Mouse (Mus musculus): ENCODE data around the gene Krt222. TPM values are rescaled to one million over a fixed set of nuclear protein-coding genes. Genes with fewer than 3 reads are reported as not detected.

The Krt222 gene
- total RNA-seq, 2 experiments from 2014 or later, result not detected

Other genes with a start within 250 kb of the Krt222 start
- gene Top2a, start 219.9 kb downstream of the Krt222 start, total RNA-seq (2014; fragmentation: Nextera tagmentation), result 363 and 371 TPM in 2 replicates
- gene Top2a, start 219.9 kb downstream of the Krt222 start, total RNA-seq (2017), result 444 and 492 TPM in 2 replicates
- 15.9 and 22.9 TPM in 2 replicates for gene Igfbp4, start 202.8 kb downstream of the Krt222 start, total RNA-seq (2014; fragmentation: Nextera tagmentation)
- gene Igfbp4, start 202.8 kb downstream of the Krt222 start, total RNA-seq (2017), result 23.5 and 68.2 TPM in 2 replicates
- not detected in 2 replicates for gene Tns4, start 154.8 kb downstream of the Krt222 start, total RNA-seq (2014; fragmentation: Nextera tagmentation)
- gene Tns4, start 154.8 kb downstream of the Krt222 start, total RNA-seq (2017), result not detected in 2 replicates
- 0.47 TPM in 1 of 2 replicates, not detected in the other for gene Ccr7, start 89.0 kb downstream of the Krt222 start, total RNA-seq (2014; fragmentation: Nextera tagmentation)
- not detected in 2 replicates for gene Ccr7, start 89.0 kb downstream of the Krt222 start, total RNA-seq (2017)
- gene Smarce1, start 13.1 kb downstream of the Krt222 start, total RNA-seq (2014; fragmentation: Nextera tagmentation), result 113 and 114 TPM in 2 replicates
- gene Smarce1, start 13.1 kb downstream of the Krt222 start, total RNA-seq (2017), result 223 and 323 TPM in 2 replicates
- not detected in 2 replicates for gene Krt24, start 41.2 kb upstream of the Krt222 start, total RNA-seq (2014; fragmentation: Nextera tagmentation)
- gene Krt24, start 41.2 kb upstream of the Krt222 start, total RNA-seq (2017), result not detected in 2 replicates
- gene Krt25, start 78.9 kb upstream of the Krt222 start, total RNA-seq (2014; fragmentation: Nextera tagmentation), result not detected in 2 replicates
- not detected in 2 replicates for gene Krt25, start 78.9 kb upstream of the Krt222 start, total RNA-seq (2017)
- not detected in 2 replicates for gene Krt26, start 93.9 kb upstream of the Krt222 start, total RNA-seq (2014; fragmentation: Nextera tagmentation)
- not detected in 2 replicates for gene Krt26, start 93.9 kb upstream of the Krt222 start, total RNA-seq (2017)
- gene Krt27, start 107.0 kb upstream of the Krt222 start, total RNA-seq (2014; fragmentation: Nextera tagmentation), result not detected in 2 replicates
- gene Krt27, start 107.0 kb upstream of the Krt222 start, total RNA-seq (2017), result not detected in 2 replicates
- not detected in 2 replicates for gene Krt28, start 130.8 kb upstream of the Krt222 start, total RNA-seq (2014; fragmentation: Nextera tagmentation)
- not detected in 2 replicates for gene Krt28, start 130.8 kb upstream of the Krt222 start, total RNA-seq (2017)
- gene Krt10, start 145.3 kb upstream of the Krt222 start, total RNA-seq (2014; fragmentation: Nextera tagmentation), result 0.59 and 4.9 TPM in 2 replicates
- gene Krt10, start 145.3 kb upstream of the Krt222 start, total RNA-seq (2017), result not detected in 2 replicates
- not detected in 2 replicates for gene Krt12, start 178.2 kb upstream of the Krt222 start, total RNA-seq (2014; fragmentation: Nextera tagmentation)
- not detected in 2 replicates for gene Krt12, start 178.2 kb upstream of the Krt222 start, total RNA-seq (2017)
- gene Krt20, start 194.1 kb upstream of the Krt222 start, total RNA-seq (2014; fragmentation: Nextera tagmentation), result not detected in 2 replicates
- gene Krt20, start 194.1 kb upstream of the Krt222 start, total RNA-seq (2017), result not detected in 2 replicates
- not detected in 2 replicates for gene Krt23, start 249.1 kb upstream of the Krt222 start, total RNA-seq (2014; fragmentation: Nextera tagmentation)
- not detected in 2 replicates for gene Krt23, start 249.1 kb upstream of the Krt222 start, total RNA-seq (2017)